Mouse (Mus musculus) stomach, postnatal 0 days (tissue): ENCODE data around the gene Casp4.

Experiments used
- CTCF ChIP-seq: IDR thresholded peaks from 2 replicates; pipeline ENCODE4 v1.5.1; 2016; ENCODE audit warnings: antibody characterized with exemption, low read depth, mild to moderate bottlenecking, moderate library complexity
- EP300 ChIP-seq: optimal IDR thresholded peaks from 2 replicates; pipeline ENCODE3; 2016; ENCODE audit warnings: antibody characterized with exemption

GRCm38 (mm10) chr9:5299132-5299381 lies 9.6 kb upstream of the Casp4 start:
- no peak for TF ChIP-seq CTCF
- no peak for TF ChIP-seq EP300
